Mouse (Mus musculus) monocyte, adult 5-6 weeks (primary cell): Measurements from ENCODE around the gene Nkx2-1. TPM values are rescaled to one million over a fixed set of nuclear protein-coding genes. Genes with fewer than 3 reads are reported as not detected.

Experiments
- ATAC-seq: fragments of 153-309, 156-312 bp; replicated peaks from 2 replicates; pipeline ENCODE4 v1.8.0; 2017; ENCODE audit warnings: mild to moderate bottlenecking; ENCODE audit not compliant: low TSS enrichment, insufficient number of reproducible peaks, severe bottlenecking, poor library complexity, low FRiP score
- total RNA-seq: library from RNA; stranded (forward); fragments of 200-1000, 200-491, 200-594 nt; gene quantifications from 3 replicates; pipeline ENCODE4 v1.2.3, GENCODE M21; 2017

The Nkx2-1 gene
- total RNA-seq: not detected in 3 replicates

- no peak for ATAC-seq
These were observed at the start of gene Nkx2-1 for GRCm38 (mm10) chr12:56536884-56537265. TSS of gene Nkx2-1 (minus strand) at chr12:56536908.

GRCm38 (mm10) chr12:56541068-56541467, 4.4 kb upstream of the Nkx2-1 start:
- ATAC-seq: no peak

GRCm38 (mm10) chr12:56540591-56540990, 3.9 kb upstream of the Nkx2-1 start:
- no peak for ATAC-seq

GRCm38 (mm10) chr12:56538601-56539000, 1.9 kb upstream of the Nkx2-1 start:
- ATAC-seq: no peak

GRCm38 (mm10) chr12:56537931-56538330, 1.2 kb upstream of the Nkx2-1 start:
- no peak for ATAC-seq

- no peak for ATAC-seq
These were observed 634 bp upstream of the Nkx2-1 start for GRCm38 (mm10) chr12:56537342-56537741.

- no peak for ATAC-seq
These were observed 379 bp downstream of the Nkx2-1 start for GRCm38 (mm10) chr12:56536174-56536883.

- ATAC-seq: no peak
These were observed 1.1 kb downstream of the Nkx2-1 start for GRCm38 (mm10) chr12:56535411-56536173.

- no peak for ATAC-seq
These were observed 1.9 kb downstream of the Nkx2-1 start for GRCm38 (mm10) chr12:56534651-56535326.

GRCm38 (mm10) chr12:56534311-56534650, 2.4 kb downstream of the Nkx2-1 start:
- no peak for ATAC-seq

GRCm38 (mm10) chr12:56533501-56534310, 3.0 kb downstream of the Nkx2-1 start:
- ATAC-seq: no peak

- ATAC-seq: no peak
These were observed 3.7 kb downstream of the Nkx2-1 start for GRCm38 (mm10) chr12:56532986-56533495.

- ATAC-seq: no peak
These were observed 4.6 kb downstream of the Nkx2-1 start for GRCm38 (mm10) chr12:56532142-56532541.

GRCm38 (mm10) chr12:56531051-56531620, 5.6 kb downstream of the Nkx2-1 start:
- ATAC-seq: no peak

- ATAC-seq: no peak
These were observed 6.8 kb downstream of the Nkx2-1 start for GRCm38 (mm10) chr12:56529931-56530330.

GRCm38 (mm10) chr12:56528881-56529681, 7.6 kb downstream of the Nkx2-1 start:
- no peak for ATAC-seq

- no peak for ATAC-seq
These were observed 8.6 kb downstream of the Nkx2-1 start for GRCm38 (mm10) chr12:56528034-56528570.
